Mouse (Mus musculus): ENCODE results near the gene Cnot8.
"Not testable (repeated sequence)": the region's sequence is repeated elsewhere in the genome, so short reads cannot be mapped to it uniquely, and the experiment has no call there.

The Cnot8 gene

GRCm38 (mm10) chr11:58103697-58104306 is at the start of gene Cnot8:
Cnot8 (plus strand) TSS chr11:58104153.
- peak; percentile 99 for DNase-seq

DNA sequence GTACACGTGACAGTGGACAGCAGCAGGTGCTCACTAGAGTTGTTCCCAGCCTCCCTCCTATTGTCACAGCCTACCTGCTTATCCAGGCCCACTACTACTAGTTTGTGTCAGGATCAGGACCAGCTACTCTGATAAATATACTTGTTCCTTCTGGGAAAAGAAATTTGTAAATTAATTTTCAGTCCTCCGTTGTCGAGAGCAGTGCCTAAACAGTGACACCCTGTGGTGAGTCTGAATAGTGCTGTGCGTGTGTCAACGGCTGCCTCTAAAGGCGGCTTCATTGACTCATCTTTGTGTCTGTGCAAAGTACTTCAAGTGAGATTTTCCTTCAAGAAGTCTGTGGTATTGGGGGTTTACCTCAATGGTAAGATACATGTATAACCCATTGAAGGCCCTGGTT is 46.5 kb upstream of the Cnot8 start:
- DNase-seq = peak; percentile 15 to 36

- DNase-seq = not testable (repeated sequence)
These were observed 44.2 kb upstream of the Cnot8 start for GRCm38 (mm10) chr11:58059752-58060151.

DNA sequence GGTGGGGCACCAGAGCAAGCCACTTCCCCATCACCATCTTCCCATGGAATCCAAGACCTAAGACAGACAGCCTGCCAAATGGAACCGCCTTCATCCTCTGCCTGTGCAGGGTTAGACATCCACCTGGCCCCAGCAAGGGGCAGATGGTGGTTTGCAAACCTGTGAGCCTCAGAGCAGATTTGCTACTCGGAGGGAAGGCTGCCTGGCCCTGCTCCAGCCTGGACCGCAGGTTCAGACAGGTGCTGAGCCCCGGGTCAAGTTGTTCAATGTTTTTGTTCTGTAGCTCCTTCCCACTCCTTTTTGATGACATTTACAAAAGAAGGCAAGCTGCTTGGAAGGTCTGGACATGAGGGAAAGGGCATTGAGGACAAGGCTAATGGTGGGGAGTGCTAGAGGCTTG is 42.7 kb upstream of the Cnot8 start:
- not testable (repeated sequence) for DNase-seq

DNA sequence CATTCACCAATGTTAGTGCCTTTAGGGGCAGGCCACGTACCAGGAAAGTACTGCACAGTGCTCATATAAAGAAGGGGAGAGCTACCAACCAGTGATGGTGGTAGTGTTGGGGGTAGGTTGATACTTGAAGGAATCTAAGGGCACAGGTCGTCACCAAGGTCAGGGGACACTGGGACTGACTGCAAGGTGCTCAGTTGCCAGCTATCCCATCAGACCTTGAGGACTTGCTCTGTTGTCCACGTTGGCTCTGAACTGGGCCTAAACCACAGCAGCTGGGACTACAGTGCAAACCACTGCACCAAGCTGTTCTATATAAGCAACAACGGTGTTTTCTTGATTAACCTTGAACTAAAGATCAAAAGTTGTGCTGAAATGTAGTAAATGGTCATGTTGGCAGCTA is 41.4 kb upstream of the Cnot8 start:
- no peak for DNase-seq

GRCm38 (mm10) chr11:58065025-58065424 is 38.9 kb upstream of the Cnot8 start:
- no peak for DNase-seq

DNA sequence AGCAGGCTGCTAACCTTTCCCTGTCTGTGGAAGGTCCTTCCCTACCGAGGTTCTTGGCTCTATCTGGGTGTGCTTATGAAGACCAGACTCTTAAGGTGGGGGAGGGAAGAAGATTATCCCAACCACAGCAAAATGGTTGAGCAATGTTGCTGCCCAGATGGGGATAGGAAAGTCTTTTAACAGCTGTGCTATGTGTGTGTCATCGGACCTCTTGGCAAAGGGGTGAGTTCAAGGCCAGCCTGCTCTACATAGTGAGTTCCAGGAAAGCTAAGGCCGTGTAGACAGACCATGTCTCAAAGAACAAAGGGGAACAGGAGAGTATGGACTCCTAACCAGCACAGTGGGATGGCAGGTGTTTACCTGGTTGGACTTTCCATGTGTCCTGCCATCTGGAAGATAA is 31.0 kb upstream of the Cnot8 start:
- no peak for DNase-seq

DNA sequence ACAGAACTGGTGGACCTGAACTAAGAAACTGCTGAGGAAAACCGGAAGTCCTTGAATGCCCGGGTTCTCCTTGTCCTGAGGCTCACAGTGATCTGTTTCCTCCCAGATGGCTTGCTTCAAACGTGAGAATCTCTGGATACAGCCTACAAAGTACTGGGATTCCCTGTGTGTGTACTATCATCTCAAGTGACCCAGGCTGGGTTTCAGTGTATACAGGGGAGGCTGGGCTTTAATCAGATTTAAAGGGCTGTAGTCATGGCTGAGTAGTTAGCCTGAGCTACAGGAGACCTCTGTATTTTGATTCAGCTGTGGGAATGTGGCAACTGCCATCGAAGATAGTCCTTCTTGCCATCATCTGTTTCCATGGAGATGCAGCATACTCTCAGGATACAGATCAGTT is 26.7 kb upstream of the Cnot8 start:
- DNase-seq = no peak

- DNase-seq = no peak
These were observed 22.2 kb upstream of the Cnot8 start for GRCm38 (mm10) chr11:58081716-58082115.

GRCm38 (mm10) chr11:58092541-58092940 is 11.4 kb upstream of the Cnot8 start:
- DNase-seq = no peak

DNA sequence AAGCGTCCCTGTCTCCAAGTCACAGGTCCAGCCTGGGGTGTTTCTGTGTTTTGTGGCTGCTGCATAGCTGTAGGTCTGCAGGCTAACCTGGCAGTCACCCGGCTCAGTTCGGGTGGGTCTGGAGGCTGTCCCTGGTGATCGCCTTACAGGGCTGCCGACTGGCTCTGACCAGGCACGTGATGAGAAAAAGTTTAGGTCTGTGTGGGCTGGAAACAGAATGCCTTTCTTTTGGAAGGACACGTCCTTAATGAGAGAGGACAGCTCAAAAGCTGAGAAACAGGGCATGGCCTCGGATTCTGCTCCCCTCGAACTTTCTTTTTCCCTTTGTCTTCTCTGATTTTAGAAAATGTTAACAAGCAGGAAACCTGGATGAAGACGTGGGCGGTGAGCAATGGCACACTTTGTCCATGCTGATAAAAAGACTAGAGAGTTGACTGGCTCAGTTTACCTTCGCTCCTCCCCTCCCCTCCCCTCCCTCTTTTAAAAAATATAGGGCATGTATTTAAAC is 10.9 kb upstream of the Cnot8 start, which contains the start of gene Gm12248:
TSS of gene Gm12248 (minus strand) at position 114 of the 508 bp plus-strand sequence.
- peak; percentile 19 to 36 for DNase-seq

GRCm38 (mm10) chr11:58094766-58095165 is 9.2 kb upstream of the Cnot8 start:
- DNase-seq = no peak

DNA sequence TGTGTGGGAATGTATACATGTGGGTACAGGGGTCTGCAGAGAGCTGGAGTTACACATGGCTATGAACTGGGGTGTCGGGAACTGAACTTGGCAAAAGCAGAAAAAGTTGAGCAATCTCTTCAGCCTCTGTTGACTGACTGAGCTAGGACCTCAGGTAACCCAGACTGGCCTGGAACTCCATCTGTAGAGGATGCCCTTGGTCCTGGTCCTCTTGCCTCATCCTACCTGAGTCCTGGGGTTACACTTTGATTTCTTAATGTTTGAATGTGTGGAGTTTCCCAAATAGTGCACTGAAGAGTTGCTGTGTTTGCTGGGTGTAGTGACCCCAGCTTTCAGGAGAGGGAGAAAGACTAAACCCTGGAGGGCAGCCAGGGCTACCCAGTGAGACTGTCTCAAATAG is 8.4 kb upstream of the Cnot8 start:
- no peak for DNase-seq

- DNase-seq = no peak
These were observed 7.8 kb upstream of the Cnot8 start for GRCm38 (mm10) chr11:58096160-58096559.

DNA sequence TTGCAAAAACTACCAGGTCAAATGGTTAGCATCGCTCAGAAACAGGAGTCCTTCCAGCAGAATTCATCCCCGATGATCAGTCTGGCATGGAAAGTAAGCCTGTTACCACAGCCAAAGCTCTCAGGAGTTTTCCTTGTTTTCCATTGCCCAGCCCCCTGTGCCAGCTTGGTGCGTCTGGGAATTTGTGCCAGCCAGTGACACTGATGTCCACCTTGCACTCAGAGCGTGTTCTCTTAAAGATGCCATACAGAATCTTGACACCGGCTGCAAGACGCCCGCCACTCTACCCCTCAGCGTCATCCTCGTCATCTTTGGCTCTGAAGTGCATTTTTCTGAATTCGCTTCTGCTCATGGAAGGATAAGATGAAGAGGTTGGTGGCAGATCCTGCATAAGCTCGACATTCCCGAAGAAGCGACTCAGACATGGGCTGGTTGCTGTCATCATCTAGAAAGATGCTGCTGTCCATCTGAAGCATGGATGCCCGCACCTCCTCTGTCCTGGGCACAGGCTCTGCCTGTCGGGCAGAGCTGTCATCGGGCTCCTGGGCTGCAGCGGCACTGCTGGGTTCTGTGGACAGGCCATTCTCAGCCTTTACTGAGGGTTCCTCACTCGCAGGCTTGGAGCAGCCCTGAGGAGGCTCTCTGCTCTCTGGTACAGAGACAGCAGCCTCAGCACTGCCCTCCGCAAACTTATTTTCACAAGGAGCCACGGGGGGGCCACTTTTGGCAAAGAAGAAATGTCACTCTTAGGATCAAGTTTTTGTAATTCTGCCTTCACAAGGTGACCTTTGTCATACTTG is 6.9 kb upstream of the Cnot8 start:
- no peak for DNase-seq

DNA sequence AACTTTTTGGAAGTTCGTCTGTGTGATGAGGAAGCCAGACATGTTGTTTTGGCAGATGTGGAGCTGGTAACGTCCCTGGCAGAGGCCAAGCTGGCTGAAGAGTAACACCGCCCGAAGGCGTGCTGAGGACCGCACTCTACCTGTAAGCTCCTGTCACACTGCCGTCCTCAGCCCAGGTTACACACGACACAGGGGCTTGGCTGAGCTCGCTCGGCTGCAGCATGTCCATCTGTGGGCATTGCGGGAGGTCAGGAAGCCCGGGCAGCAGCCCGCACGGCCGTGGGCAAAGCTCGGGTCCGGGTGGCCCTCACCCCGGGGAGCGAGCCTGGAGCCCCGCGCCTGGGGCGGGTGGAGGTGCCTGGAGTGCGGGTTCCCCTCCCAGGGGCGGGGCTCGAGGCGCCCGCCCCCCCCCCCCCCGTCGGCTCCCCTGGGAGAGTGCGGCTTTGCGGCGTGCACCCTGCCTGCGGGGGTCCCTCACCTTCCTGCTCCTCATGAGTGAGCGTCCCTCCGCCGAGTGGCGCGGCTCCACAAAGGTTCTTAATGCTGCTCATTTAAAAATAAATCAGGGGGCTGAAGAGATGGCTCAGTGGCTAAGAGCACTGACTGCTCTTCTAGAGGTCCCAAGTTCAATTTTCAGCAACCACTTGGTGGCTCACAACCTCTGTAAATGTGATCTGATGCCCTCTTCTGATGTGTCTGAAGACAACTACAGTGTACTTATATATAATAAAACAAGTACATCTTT is 6.2 kb upstream of the Cnot8 start:
- DNase-seq = peak in 1 of 2 experiments; percentile 22

DNA sequence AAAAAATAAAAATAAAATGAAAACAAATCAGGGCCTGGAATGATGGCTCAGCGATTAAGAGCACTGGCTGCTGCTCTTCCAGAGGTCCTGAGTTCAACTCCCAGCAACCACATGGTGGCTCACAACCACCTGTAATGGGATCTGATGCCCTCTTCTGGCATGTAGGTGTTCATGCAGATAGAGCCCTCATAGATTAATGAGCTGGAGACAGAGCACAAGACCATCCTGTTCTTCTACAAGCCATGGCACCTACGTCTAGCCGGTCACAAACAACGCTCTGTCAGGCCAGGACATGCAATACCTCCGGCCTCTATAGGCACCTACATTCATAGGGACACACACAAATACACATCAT is 5.6 kb upstream of the Cnot8 start:
- DNase-seq = not testable (repeated sequence)

DNA sequence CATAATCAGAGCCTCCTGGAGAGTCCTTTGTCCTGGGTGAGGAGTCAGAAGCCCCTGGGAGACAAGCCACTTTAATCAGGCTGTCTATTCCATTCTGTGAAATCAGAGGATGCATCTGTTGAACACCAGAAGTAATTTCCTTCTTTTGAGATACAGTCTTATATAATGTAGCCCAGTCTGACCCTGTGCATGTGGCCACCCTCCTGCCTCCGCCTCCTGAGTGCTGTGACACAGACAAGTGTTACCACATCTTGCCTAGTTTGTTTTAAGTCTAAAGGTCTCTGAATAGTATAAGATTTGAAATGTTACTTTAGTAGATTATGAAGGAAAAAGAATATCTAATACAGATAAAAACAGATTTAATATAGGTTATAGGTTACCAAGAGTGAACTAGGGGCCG is 3.9 kb upstream of the Cnot8 start:
- DNase-seq = no peak

DNA sequence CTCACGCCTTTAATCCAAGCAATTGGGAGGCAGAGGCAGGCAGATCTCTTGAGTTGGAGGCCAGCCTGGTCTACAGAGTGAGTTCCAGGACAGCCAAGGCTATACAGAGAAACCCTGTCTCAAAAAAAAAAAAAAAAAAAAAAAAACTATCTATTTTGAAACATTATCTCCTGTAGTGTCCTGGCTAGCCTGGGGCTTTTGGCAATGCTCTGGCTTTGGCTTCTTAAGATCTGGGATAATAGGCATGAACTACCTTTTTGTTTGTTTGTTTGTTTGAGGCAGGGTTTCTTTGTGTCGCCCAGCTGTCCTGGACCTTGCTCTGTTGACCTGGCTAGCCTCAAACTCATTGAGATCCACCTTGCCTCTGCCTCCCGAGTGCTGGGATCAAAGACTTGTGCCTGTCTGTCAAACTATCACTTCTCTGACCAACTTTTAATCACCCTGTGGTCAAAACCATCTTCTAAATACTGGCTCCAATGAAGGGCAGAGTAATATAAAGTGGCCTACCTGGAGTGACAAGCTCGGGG is 2.7 kb upstream of the Cnot8 start:
- DNase-seq = no peak

- no peak for DNase-seq
These were observed 1.8 kb upstream of the Cnot8 start for GRCm38 (mm10) chr11:58102146-58102545.

DNA sequence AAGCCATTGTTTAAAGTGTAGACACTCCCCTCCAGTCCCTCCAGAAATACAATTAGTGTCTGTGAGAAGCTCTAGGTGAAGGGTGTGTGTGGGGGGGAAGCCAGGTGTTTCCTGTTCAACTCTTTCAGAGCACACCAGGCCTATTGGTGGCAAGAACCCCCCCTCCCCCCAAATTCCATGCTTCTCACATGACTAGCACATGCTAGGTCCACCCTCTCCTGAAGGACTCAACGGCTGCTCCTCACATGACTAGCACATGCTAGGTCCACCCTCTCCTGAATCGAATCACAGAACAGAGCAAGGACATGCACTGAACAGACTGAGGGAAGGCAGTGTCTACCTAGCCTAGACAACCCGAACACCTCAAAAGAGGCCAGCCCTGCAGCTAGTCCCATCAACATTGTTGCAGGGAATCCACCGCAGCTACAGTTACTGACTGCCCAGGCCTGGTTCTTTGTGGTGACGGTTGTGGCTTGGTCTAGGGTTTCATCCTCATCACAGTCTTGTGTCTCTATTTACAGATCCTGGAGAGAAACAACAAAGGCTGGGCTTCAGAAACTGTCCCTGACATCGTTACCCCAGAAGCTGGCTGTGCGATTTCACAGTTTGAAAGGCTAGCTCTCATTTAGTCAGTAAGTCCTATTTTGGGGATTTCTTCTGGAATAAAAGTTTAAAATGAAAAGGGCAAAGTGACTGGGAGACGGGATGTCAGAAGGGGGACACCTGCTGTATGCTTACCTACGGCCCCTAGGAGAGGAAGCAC is 1.2 kb upstream of the Cnot8 start:
- no peak for DNase-seq

DNA sequence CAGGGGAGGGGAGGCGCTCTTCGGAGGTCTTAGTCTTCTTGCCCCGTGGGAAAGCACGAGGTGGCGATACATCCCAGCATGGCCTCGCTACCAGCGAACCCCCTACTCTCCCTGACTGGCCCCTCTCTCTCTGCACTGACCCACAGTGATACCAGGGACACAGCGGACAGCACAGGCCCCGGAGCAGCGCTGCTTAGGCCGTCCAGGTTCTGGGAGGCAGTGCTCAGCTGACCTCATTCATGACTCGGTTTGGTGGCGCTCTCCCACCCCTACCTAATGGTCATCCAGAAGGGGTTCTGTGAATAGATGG is 654 bp upstream of the Cnot8 start:
- no peak for DNase-seq

GRCm38 (mm10) chr11:58104351-58104791 is 418 bp downstream of the Cnot8 start:
- no peak for DNase-seq

Data from kidney, adult 8-10 months (tissue).